Mouse (Mus musculus) embryonic fibroblast, embryonic 13.5 days (primary cell): Measurements from ENCODE around the gene Eno2.

ENCODE experiments used
- CTCF ChIP-seq: IDR thresholded peaks from 2 replicates; pipeline ENCODE4 v1.5.1; 2011; ENCODE audit warnings: mild to moderate bottlenecking, control low read depth, low read length, moderate library complexity, borderline replicate concordance; ENCODE audit not compliant: insufficient read depth
- POLR2A ChIP-seq: IDR thresholded peaks from 2 replicates; pipeline ENCODE4 v1.6.1; 2011; ENCODE audit warnings: low read depth, mild to moderate bottlenecking, control low read depth, low read length, moderate library complexity

GRCm38 (mm10) chr6:124786756-124787420, 17.4 kb upstream of the Eno2 start:
- no peak for TF ChIP-seq POLR2A
- no peak for TF ChIP-seq CTCF
